Comparison of ENCODE assay signal across 14 mouse cellular contexts in the genomic region with DNA sequence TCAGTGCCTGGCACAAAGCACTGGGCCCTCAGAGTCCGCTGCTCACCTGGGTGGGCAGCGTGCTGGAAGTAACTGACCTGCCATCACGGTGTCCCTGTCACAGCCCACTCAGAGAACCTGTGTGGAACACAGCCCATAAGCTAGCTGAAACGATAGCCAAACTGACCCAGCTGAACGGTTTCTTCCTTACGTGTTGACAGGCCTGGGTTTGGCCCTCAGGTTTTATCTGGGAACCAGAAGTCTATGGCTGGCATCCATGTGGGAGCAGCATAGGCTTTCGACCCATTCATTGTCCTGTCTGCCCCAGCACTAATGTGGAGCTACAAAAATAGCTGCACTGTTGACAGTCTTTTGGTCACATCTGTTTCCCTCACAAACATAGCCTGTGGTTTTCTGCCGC. TPM values are rescaled to one million over a fixed set of nuclear protein-coding genes. Genes with fewer than 3 reads are reported as not detected.
DNase-seq lines count a peak whose midpoint lies in the region; ATAC-seq and TF ChIP-seq lines count a peak whose summit lies in the region.
"Had no signal": no experiment of that assay in that cellular context is flagged by ENCODE, and none has a peak within 500 bp of the region (broad histone marks: within the 10 kb centered on the region; RNA-seq: fewer than 3 reads in every experiment).

No protein-coding gene starts in this region.

- H3K36me3 ChIP-seq in hindbrain, embryonic 14.5 days (replicated peaks; ENCODE audit: control insufficient read depth, insufficient read depth) = no peaks in the 10 kb centered on the region
- 0 out of 2 replicates have a peak, but pooled peaks cover 3% of the 10 kb centered on the region for H3K36me3 ChIP-seq in hindbrain, embryonic 11.5 days (ENCODE audit: control insufficient read depth, insufficient read depth, low read length)
- H3K36me3 ChIP-seq in heart, embryonic 16.5 days (ENCODE audit: control insufficient read depth, insufficient read depth) = peaks cover 3% of the 10 kb centered on the region
- H3K36me3 ChIP-seq in myocyte (ENCODE audit: control insufficient read depth, insufficient read depth) = no peaks in the 10 kb centered on the region

- no peaks in the 10 kb centered on the region for H3K27me3 ChIP-seq in hindbrain, embryonic 14.5 days (ENCODE audit: control insufficient read depth, insufficient read depth, low read length)
- H3K27me3 ChIP-seq in hindbrain, embryonic 11.5 days (ENCODE audit: control insufficient read depth, insufficient read depth, low read length) = no peaks in the 10 kb centered on the region
- no peaks in the 10 kb centered on the region for H3K27me3 ChIP-seq in heart, embryonic 16.5 days (ENCODE audit: control insufficient read depth, insufficient read depth, low read length)
- H3K27me3 ChIP-seq in myocyte (ENCODE audit: control insufficient read depth, insufficient read depth, insufficient read length) = no peaks in the 10 kb centered on the region

- H3K4me3 ChIP-seq in hindbrain, embryonic 14.5 days (replicated peaks; ENCODE audit: low read length) = no peak overlapping the region
- H3K4me3 ChIP-seq in hindbrain, embryonic 11.5 days (ENCODE audit: low read depth, low read length) = no peak overlapping the region
- 0 out of 2 replicates have a peak overlapping the region, but pooled peaks have one; percentile 0 for H3K4me3 ChIP-seq in heart, embryonic 16.5 days (ENCODE audit: low read length)
- H3K4me3 ChIP-seq in myocyte = no peak overlapping the region

- no peaks in the 10 kb centered on the region for H3K79me2 ChIP-seq in myocyte (ENCODE audit: control insufficient read depth, insufficient read depth)

- WGBS in hindbrain, embryonic 14.5 days = 73% methylated on average over 8 of the region's 8 CpGs
- WGBS in hindbrain, embryonic 11.5 days = 89% methylated on average over 8 of the region's 8 CpGs
- WGBS in heart, embryonic 16.5 days = 33% methylated on average over 8 of the region's 8 CpGs

- DNase-seq in hindbrain, embryonic 14.5 days (ENCODE audit: low spot score) = no peak
- no peak for DNase-seq in hindbrain, embryonic 11.5 days (ENCODE audit: low spot score)
- peak; percentile 77 to 90 for DNase-seq in heart, adult 18-20 months
- no peak for DNase-seq in thymus, postnatal 14 days
- no peak for DNase-seq in cerebellum, adult 18-20 months
- DNase-seq in cerebellum, postnatal 10 days = no peak
- DNase-seq: kidney, postnatal 10 days had no signal

- peak overlapping the region; percentile 24; the same call in 1 of the 2 replicates for H3K4me2 ChIP-seq in hindbrain, embryonic 14.5 days (replicated peaks)
- no peak overlapping the region for H3K4me2 ChIP-seq in hindbrain, embryonic 11.5 days (replicated peaks; ENCODE audit: low read depth, low read length)
- peak overlapping the region; percentile 45 for H3K4me2 ChIP-seq in heart, embryonic 16.5 days (ENCODE audit: low read depth, low read length)
- H3K4me2 ChIP-seq in myocyte (ENCODE audit: low read depth) = peak overlapping the region; percentile 19

- no peak for TF ChIP-seq POLR2A in myocyte (IDR thresholded peaks at IDR 0.05; ENCODE audit: insufficient read length, low read depth)

- peaks cover 39% of the 10 kb centered on the region for H3K4me1 ChIP-seq in hindbrain, embryonic 14.5 days (replicated peaks; ENCODE audit: control insufficient read depth, insufficient read depth, low read length)
- H3K4me1 ChIP-seq in hindbrain, embryonic 11.5 days (replicated peaks; ENCODE audit: control insufficient read depth, insufficient read depth, low read length) = peaks cover 6% of the 10 kb centered on the region
- peaks cover 59% of the 10 kb centered on the region for H3K4me1 ChIP-seq in heart, embryonic 16.5 days (ENCODE audit: control insufficient read depth, insufficient read depth, low read length)

- no peak overlapping the region for H3ac ChIP-seq in myocyte (ENCODE audit: control insufficient read depth, insufficient read length)

- H3K9ac ChIP-seq in hindbrain, embryonic 14.5 days = no peak overlapping the region
- H3K9ac ChIP-seq in hindbrain, embryonic 11.5 days (ENCODE audit: low read depth, low read length) = no peak overlapping the region
- peak overlapping the region; percentile 65 for H3K9ac ChIP-seq in heart, embryonic 16.5 days (ENCODE audit: low read length)
- H3K9ac ChIP-seq: liver, embryonic 14.5 days had no signal

- no peak overlapping the region for H3K27ac ChIP-seq in hindbrain, embryonic 14.5 days
- H3K27ac ChIP-seq in hindbrain, embryonic 11.5 days (ENCODE audit: low read depth, low read length) = no peak overlapping the region; the same call in 1 of the 2 replicates
- peak overlapping the region; percentile 82 for H3K27ac ChIP-seq in heart, embryonic 16.5 days (ENCODE audit: low read length)
- H3K27ac ChIP-seq: liver, embryonic 14.5 days had no signal

- ATAC-seq in hindbrain, embryonic 14.5 days (ENCODE audit: low FRiP score) = no peak
- ATAC-seq in hindbrain, embryonic 11.5 days (ENCODE audit: low FRiP score) = no peak
- peak; percentile 68 for ATAC-seq in heart, embryonic 16.5 days (replicated peaks; ENCODE audit: extremely low read depth, insufficient read depth, low FRiP score)
- ATAC-seq: hindbrain, embryonic 16.5 days had no signal

- no peaks in the 10 kb centered on the region for H3K9me3 ChIP-seq in hindbrain, embryonic 14.5 days (ENCODE audit: control insufficient read depth, low read length)
- H3K9me3 ChIP-seq in hindbrain, embryonic 11.5 days (ENCODE audit: control insufficient read depth, low read length) = no peaks in the 10 kb centered on the region
- H3K9me3 ChIP-seq in heart, embryonic 16.5 days (replicated peaks; ENCODE audit: control insufficient read depth, low read length) = no peaks in the 10 kb centered on the region

TF ChIP-seq in myocyte, 11 proteins besides CTCF, POLR2A, EP300 and RAD21:
- TF ChIP-seq MYOD1 (IDR thresholded peaks at IDR 0.05; ENCODE audit: control insufficient read depth in 1 of 3, insufficient read length in 2 of 3, low read depth in 2 of 3) (peak in 1 of 3 experiments; percentile 7), SRF (IDR thresholded peaks at IDR 0.05; ENCODE audit: control insufficient read depth, insufficient read length, low read depth) (no peak), MYOG (IDR thresholded peaks at IDR 0.05; ENCODE audit: control insufficient read depth in 1 of 3, insufficient read depth in 1 of 3, insufficient read length in 2 of 3, low read depth in 2 of 3) (peak in 1 of 3 experiments; percentile 2), TCF3 (IDR thresholded peaks at IDR 0.05; ENCODE audit: insufficient read length, low read depth) (no peak), TCF12 (IDR thresholded peaks at IDR 0.05; ENCODE audit: insufficient read depth, poor library complexity, severe bottlenecking) (no peak)

RNA-seq across cellular contexts. Expression of gene Inafm2, which starts 4.9 kb away (rescaled TPM):
- polyA plus RNA-seq in hindbrain, embryonic 14.5 days (2014; fragmentation: Nextera tagmentation; extraction: Ambion mirVana) = 29.5 and 30.6 TPM in 2 replicates
- 34.1 and 35.4 TPM in 2 replicates for polyA plus RNA-seq in hindbrain, embryonic 11.5 days (2014; fragmentation: Nextera tagmentation; extraction: Ambion mirVana)
- 10 to 100 TPM; 31.3 to 35.1 TPM for total RNA-seq in heart, adult 18-20 months (2021)
- polyA plus RNA-seq in heart, embryonic 16.5 days (2015; fragmentation: Nextera tagmentation; extraction: Ambion mirVana) = 45.2 and 47.3 TPM in 2 replicates
- polyA plus RNA-seq in myocyte (2012; fragmentation: generic; extraction: Trizol) = 10.5 TPM

RNA-seq across cellular contexts. Expression of gene Ccdc9b, which starts 12.0 kb away (rescaled TPM):
- polyA plus RNA-seq in hindbrain, embryonic 14.5 days (2014; fragmentation: Nextera tagmentation; extraction: Ambion mirVana) = 0.48 and 0.87 TPM in 2 replicates
- 0.68 and 0.98 TPM in 2 replicates for polyA plus RNA-seq in hindbrain, embryonic 11.5 days (2014; fragmentation: Nextera tagmentation; extraction: Ambion mirVana)
- total RNA-seq in heart, adult 18-20 months (2021) = 10 to 100 TPM; 20.8 to 25.7 TPM
- polyA plus RNA-seq in heart, embryonic 16.5 days (2015; fragmentation: Nextera tagmentation; extraction: Ambion mirVana) = 2.0 and 3.2 TPM in 2 replicates
- polyA plus RNA-seq in myocyte (2012; fragmentation: generic; extraction: Trizol) = 9.0 TPM

RNA-seq across cellular contexts. Expression of gene Phgr1, which starts 22.1 kb away (rescaled TPM):
- not detected in 2 replicates for polyA plus RNA-seq in hindbrain, embryonic 14.5 days (2014; fragmentation: Nextera tagmentation; extraction: Ambion mirVana)
- polyA plus RNA-seq in hindbrain, embryonic 11.5 days (2014; fragmentation: Nextera tagmentation; extraction: Ambion mirVana) = not detected in 2 replicates
- not detected for total RNA-seq in heart, adult 18-20 months (2021)
- 1.2 TPM in 1 of 2 replicates, not detected in the other for polyA plus RNA-seq in heart, embryonic 16.5 days (2015; fragmentation: Nextera tagmentation; extraction: Ambion mirVana)
- polyA plus RNA-seq in myocyte (2012; fragmentation: generic; extraction: Trizol) = not detected
- total RNA-seq: left cerebral cortex, adult 18-20 months; megakaryocyte progenitor cell, adult 5-6 weeks had no signal
- polyA plus RNA-seq: hindbrain, embryonic 16.5 days; liver, embryonic 14.5 days; urinary bladder, adult 2 months had no signal

RNA-seq across cellular contexts. Expression of gene Plcb2, which starts 22.2 kb away (rescaled TPM):
- polyA plus RNA-seq in hindbrain, embryonic 14.5 days (2014; fragmentation: Nextera tagmentation; extraction: Ambion mirVana) = 0.54 and 0.69 TPM in 2 replicates
- polyA plus RNA-seq in hindbrain, embryonic 11.5 days (2014; fragmentation: Nextera tagmentation; extraction: Ambion mirVana) = 0.32 and 0.43 TPM in 2 replicates
- total RNA-seq in heart, adult 18-20 months (2021) = 1 to 10 TPM; 1.4 to 2.6 TPM
- polyA plus RNA-seq in heart, embryonic 16.5 days (2015; fragmentation: Nextera tagmentation; extraction: Ambion mirVana) = 3.2 and 3.4 TPM in 2 replicates
- polyA plus RNA-seq in myocyte (2012; fragmentation: generic; extraction: Trizol) = not detected

RNA-seq across cellular contexts. Expression of gene Disp2, which starts 29.0 kb away (rescaled TPM):
- 65.8 and 79.2 TPM in 2 replicates for polyA plus RNA-seq in hindbrain, embryonic 14.5 days (2014; fragmentation: Nextera tagmentation; extraction: Ambion mirVana)
- 8.5 and 9.2 TPM in 2 replicates for polyA plus RNA-seq in hindbrain, embryonic 11.5 days (2014; fragmentation: Nextera tagmentation; extraction: Ambion mirVana)
- total RNA-seq in heart, adult 18-20 months (2021) = under 1 TPM in 1 of 2 experiments, not detected in 1; 0.07 TPM
- polyA plus RNA-seq in heart, embryonic 16.5 days (2015; fragmentation: Nextera tagmentation; extraction: Ambion mirVana) = 0.10 and 0.24 TPM in 2 replicates
- polyA plus RNA-seq in myocyte (2012; fragmentation: generic; extraction: Trizol) = 0.06 TPM
- total RNA-seq: megakaryocyte progenitor cell, adult 5-6 weeks had no signal

Comparison
In these comparisons a context has a peak if more than half of its experiments do, and no peak if none do; other contexts are left out.
1. DNase-seq: peak in heart, adult 18-20 months (2 of 2); none in hindbrain, embryonic 14.5 days (single experiment), hindbrain, embryonic 11.5 days (single experiment), thymus, postnatal 14 days (single experiment), cerebellum, adult 18-20 months (0 of 2) and cerebellum, postnatal 10 days (0 of 2).